Mouse (Mus musculus): ENCODE results near the gene Pde6d. TPM values are rescaled to one million over a fixed set of nuclear protein-coding genes. Genes with fewer than 3 reads are reported as not detected.

The Pde6d gene
- polyA plus RNA-seq, 1 experiment from 2014 or later: 44.0 TPM

GRCm38 (mm10) chr1:86598516-86598915 lies 16.1 kb upstream of the Pde6d start:
- Histone ChIP-seq H3K4me2 (no peak overlapping the region), H3K9ac (no peak overlapping the region), H3K9me3 (replicated peaks) (no peaks in the 10 kb centered on the region), H3K27me3 (replicated peaks) (no peaks in the 10 kb centered on the region), H3K4me3 (no peak overlapping the region), H3K27ac (no peak overlapping the region), H3K36me3 (peaks cover 95% of the 10 kb centered on the region), H3K4me1 (no peaks in the 10 kb centered on the region)
- 64% methylated on average over 3 of the region's 3 CpGs for WGBS (ENCODE audit: insufficient replicate concordance)
- ATAC-seq: no peak

GRCm38 (mm10) chr1:86596512-86596911 lies 14.1 kb upstream of the Pde6d start:
- H3K9me3 ChIP-seq (replicated peaks): no peaks in the 10 kb centered on the region
- no peaks in the 10 kb centered on the region for H3K27me3 ChIP-seq (replicated peaks)
- no peak overlapping the region for H3K27ac ChIP-seq
- no peak overlapping the region for H3K9ac ChIP-seq
- peaks cover 95% of the 10 kb centered on the region for H3K36me3 ChIP-seq
- H3K4me2 ChIP-seq: no peak overlapping the region
- H3K4me3 ChIP-seq: no peak overlapping the region
- no peaks in the 10 kb centered on the region for H3K4me1 ChIP-seq
- 86% methylated on average over 6 of the region's 6 CpGs for WGBS (ENCODE audit: insufficient replicate concordance)
- ATAC-seq: no peak

- Histone ChIP-seq H3K36me3 (peaks cover 95% of the 10 kb centered on the region), H3K4me1 (no peaks in the 10 kb centered on the region), H3K4me3 (no peak overlapping the region), H3K9ac (no peak overlapping the region), H3K9me3 (replicated peaks) (no peaks in the 10 kb centered on the region), H3K4me2 (no peak overlapping the region), H3K27me3 (replicated peaks) (no peaks in the 10 kb centered on the region), H3K27ac (no peak overlapping the region)
- no peak for ATAC-seq
- WGBS (ENCODE audit: insufficient replicate concordance): 83% methylated on average over 6 of the region's 6 CpGs
Observed at GRCm38 (mm10) chr1:86595315-86595714, 12.9 kb upstream of the Pde6d start.

- no peaks in the 10 kb centered on the region for H3K4me1 ChIP-seq
- H3K36me3 ChIP-seq: peaks cover 96% of the 10 kb centered on the region
- H3K27ac ChIP-seq: no peak overlapping the region
- 85% methylated on average over 7 of the region's 7 CpGs for WGBS (ENCODE audit: insufficient replicate concordance)
- H3K4me3 ChIP-seq: no peak overlapping the region
- no peaks in the 10 kb centered on the region for H3K9me3 ChIP-seq (replicated peaks)
- no peak overlapping the region for H3K4me2 ChIP-seq
- no peak overlapping the region for H3K9ac ChIP-seq
- no peaks in the 10 kb centered on the region for H3K27me3 ChIP-seq (replicated peaks)
- no peak for ATAC-seq
Observed at GRCm38 (mm10) chr1:86594539-86594938, 12.1 kb upstream of the Pde6d start.

- peak overlapping the region; percentile 70 for H3K27ac ChIP-seq
- no peaks in the 10 kb centered on the region for H3K27me3 ChIP-seq (replicated peaks)
- peak overlapping the region; percentile 92 for H3K4me3 ChIP-seq
- no peak for ATAC-seq
- H3K4me2 ChIP-seq: peak overlapping the region; percentile 83
- peak overlapping the region; percentile 88 for H3K9ac ChIP-seq
- H3K4me1 ChIP-seq: peaks cover 32% of the 10 kb centered on the region
- H3K36me3 ChIP-seq: peaks cover 34% of the 10 kb centered on the region
- H3K9me3 ChIP-seq (replicated peaks): no peaks in the 10 kb centered on the region
- WGBS (ENCODE audit: insufficient replicate concordance): under 1% methylated on average over 26 of the region's 26 CpGs
Observed at GRCm38 (mm10) chr1:86586992-86587391, 4.6 kb upstream of the Pde6d start.

GRCm38 (mm10) chr1:86583709-86584108 lies 1.3 kb upstream of the Pde6d start:
- Histone ChIP-seq H3K9ac (peak overlapping the region; percentile 92), H3K4me1 (peaks cover 49% of the 10 kb centered on the region), H3K27ac (peak overlapping the region; percentile 74; the same call in 1 of the 2 replicates), H3K4me2 (peak overlapping the region; percentile 94), H3K9me3 (replicated peaks) (no peaks in the 10 kb centered on the region), H3K4me3 (peak overlapping the region; percentile 83), H3K27me3 (replicated peaks) (no peaks in the 10 kb centered on the region), H3K36me3 (peaks cover 7% of the 10 kb centered on the region)
- WGBS (ENCODE audit: insufficient replicate concordance): 53% methylated on average over 2 of the region's 2 CpGs
- no peak for ATAC-seq

- no peaks in the 10 kb centered on the region for H3K27me3 ChIP-seq (replicated peaks)
- peak; percentile 67 for ATAC-seq
- H3K4me3 ChIP-seq: peak overlapping the region; percentile 83
- peaks cover 39% of the 10 kb centered on the region for H3K4me1 ChIP-seq
- WGBS (ENCODE audit: insufficient replicate concordance): under 1% methylated on average over 36 of the region's 38 CpGs
- H3K36me3 ChIP-seq: peaks cover 5% of the 10 kb centered on the region; the same call in 1 of the 2 replicates
- peak overlapping the region; percentile 92 for H3K9ac ChIP-seq
- peak overlapping the region; percentile 74 for H3K27ac ChIP-seq
- no peaks in the 10 kb centered on the region for H3K9me3 ChIP-seq (replicated peaks)
- H3K4me2 ChIP-seq: peak overlapping the region; percentile 94
Observed at GRCm38 (mm10) chr1:86581692-86582450, 558 bp downstream of the Pde6d start.

GRCm38 (mm10) chr1:86580426-86580825 lies 2.0 kb downstream of the Pde6d start:
- Histone ChIP-seq H3K9me3 (replicated peaks) (no peaks in the 10 kb centered on the region), H3K27me3 (replicated peaks) (no peaks in the 10 kb centered on the region), H3K36me3 (peaks cover 5% of the 10 kb centered on the region; the same call in 1 of the 2 replicates), H3K4me3 (no peak overlapping the region), H3K9ac (no peak overlapping the region), H3K4me2 (no peak overlapping the region), H3K27ac (no peak overlapping the region), H3K4me1 (peaks cover 31% of the 10 kb centered on the region)
- 69% methylated on average over 6 of the region's 6 CpGs for WGBS (ENCODE audit: insufficient replicate concordance)
- no peak for ATAC-seq

- Histone ChIP-seq H3K36me3 (no peaks in the 10 kb centered on the region), H3K9me3 (replicated peaks) (no peaks in the 10 kb centered on the region), H3K27ac (no peak overlapping the region), H3K4me3 (no peak overlapping the region), H3K9ac (no peak overlapping the region), H3K27me3 (replicated peaks) (no peaks in the 10 kb centered on the region), H3K4me2 (no peak overlapping the region), H3K4me1 (no peaks in the 10 kb centered on the region)
- ATAC-seq: no peak
- 66% methylated on average over 4 of the region's 4 CpGs for WGBS (ENCODE audit: insufficient replicate concordance)
Observed at GRCm38 (mm10) chr1:86571941-86572340, 10.5 kb downstream of the Pde6d start.

- no peak for ATAC-seq
Observed at GRCm38 (mm10) chr1:86571381-86571780, 11.0 kb downstream of the Pde6d start.

GRCm38 (mm10) chr1:86569292-86569860 lies 13.1 kb downstream of the Pde6d start:
- no peak for ATAC-seq
- Histone ChIP-seq H3K4me2 (no peak overlapping the region), H3K9me3 (replicated peaks) (no peaks in the 10 kb centered on the region), H3K4me1 (peaks cover 4% of the 10 kb centered on the region; the same call in 1 of the 2 replicates), H3K9ac (no peak overlapping the region), H3K4me3 (no peak overlapping the region), H3K27me3 (replicated peaks) (no peaks in the 10 kb centered on the region), H3K36me3 (no peaks in the 10 kb centered on the region; the same call in 1 of the 2 replicates), H3K27ac (no peak overlapping the region)
- WGBS (ENCODE audit: insufficient replicate concordance): 82% methylated on average over 2 of the region's 2 CpGs

More at GRCm38 (mm10) chr1:86571381-86571780, 11.0 kb downstream of the Pde6d start:
- Histone ChIP-seq H3K4me2 (no peak overlapping the region), H3K36me3 (no peaks in the 10 kb centered on the region), H3K4me3 (no peak overlapping the region), H3K4me1 (no peaks in the 10 kb centered on the region), H3K9ac (no peak overlapping the region), H3K9me3 (replicated peaks) (no peaks in the 10 kb centered on the region), H3K27me3 (replicated peaks) (no peaks in the 10 kb centered on the region), H3K27ac (no peak overlapping the region)
- 69% methylated on average over 2 of the region's 2 CpGs for WGBS (ENCODE audit: insufficient replicate concordance)

GRCm38 (mm10) chr1:86568409-86568808 lies 14.0 kb downstream of the Pde6d start:
- 63% methylated on average over 2 of the region's 2 CpGs for WGBS (ENCODE audit: insufficient replicate concordance)
- H3K9me3 ChIP-seq (replicated peaks): no peaks in the 10 kb centered on the region
- no peak overlapping the region for H3K27ac ChIP-seq
- ATAC-seq: no peak
- no peak overlapping the region for H3K4me3 ChIP-seq
- peaks cover 4% of the 10 kb centered on the region; the same call in 1 of the 2 replicates for H3K4me1 ChIP-seq
- H3K27me3 ChIP-seq (replicated peaks): no peaks in the 10 kb centered on the region
- H3K4me2 ChIP-seq: no peak overlapping the region
- H3K36me3 ChIP-seq: peaks cover 9% of the 10 kb centered on the region
- H3K9ac ChIP-seq: no peak overlapping the region

Measured in liver, embryonic 12.5 days (tissue).